Mouse (Mus musculus) urinary bladder, postnatal 14 days (tissue): ENCODE measurements around the gene Lrmda.

Experiments used
- DNase-seq: peaks from one replicate; pipeline ENCODE4 v3.0.0; 2021; ENCODE audit warnings: low spot score

The Lrmda gene

DNA sequence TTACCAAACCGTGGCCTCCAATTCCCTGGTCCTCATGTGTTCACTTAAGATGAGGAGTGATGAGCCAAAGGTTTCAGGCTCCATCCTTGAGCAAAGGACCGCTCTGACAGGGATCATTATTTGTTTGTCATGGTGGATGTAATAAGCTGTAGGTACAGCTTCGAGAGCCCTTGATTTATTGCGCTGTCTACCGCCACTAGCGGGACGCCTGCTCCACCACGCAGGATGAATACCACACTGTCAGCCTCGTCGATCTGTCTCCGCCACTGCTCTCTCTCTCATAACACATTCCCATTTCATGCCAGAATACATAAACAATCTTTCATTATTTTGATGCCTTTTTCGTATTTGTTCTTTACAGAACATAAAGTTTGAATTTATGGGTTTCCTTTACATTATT lies 235.9 kb downstream of the Lrmda start:
- DNase-seq: no peak

DNA sequence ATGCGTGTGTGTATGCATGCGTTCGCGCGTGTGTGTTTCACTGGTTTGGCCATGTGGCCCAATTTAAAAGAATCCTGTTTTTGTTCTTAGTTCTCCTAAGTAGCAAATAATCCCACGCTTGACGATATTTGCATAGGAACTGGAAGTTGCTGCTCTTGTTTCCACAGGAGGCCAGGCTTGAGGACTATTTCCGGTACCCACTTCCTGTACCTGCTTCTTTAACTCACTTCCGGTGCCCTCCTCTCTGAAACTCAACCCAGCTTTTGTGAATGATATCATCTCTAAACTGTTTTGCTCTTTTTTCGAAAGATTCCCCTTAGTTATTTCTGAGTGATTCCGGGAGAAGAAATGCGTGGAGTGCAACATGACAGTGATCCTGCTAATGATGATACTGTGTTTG lies 236.8 kb downstream of the Lrmda start:
- no peak for DNase-seq

DNA sequence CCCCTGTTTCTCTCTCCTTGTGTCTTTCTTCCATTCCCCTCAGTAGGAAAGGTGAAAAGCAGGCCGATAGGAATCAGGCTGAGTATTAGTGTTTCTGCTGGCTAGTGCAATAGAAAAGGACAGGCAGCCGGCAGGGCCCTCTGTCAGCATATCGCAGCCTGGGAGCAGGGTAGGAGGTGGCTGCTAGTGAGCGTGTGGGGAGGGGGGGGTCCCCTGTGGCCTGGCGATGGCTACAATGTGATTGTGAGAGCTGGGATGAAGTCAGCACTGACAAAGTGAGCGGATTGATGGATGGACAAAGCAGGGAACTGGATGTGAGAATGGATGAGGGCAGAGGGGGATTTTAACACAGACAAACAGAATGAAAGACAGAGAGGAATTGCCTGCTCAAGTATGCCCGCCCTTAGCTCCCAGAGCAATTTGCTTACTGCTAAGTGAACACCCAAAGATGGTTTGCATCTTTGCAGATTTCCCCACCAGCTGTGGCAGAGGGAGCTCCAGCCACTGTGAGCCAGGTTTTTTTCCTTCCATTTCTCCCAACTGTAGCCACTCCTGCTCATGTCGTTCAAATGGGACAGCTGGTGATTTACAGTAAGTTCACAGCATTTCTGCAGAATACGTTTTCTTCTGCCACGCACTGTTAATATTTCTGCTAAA lies 240.0 kb downstream of the Lrmda start:
- no peak for DNase-seq

DNA sequence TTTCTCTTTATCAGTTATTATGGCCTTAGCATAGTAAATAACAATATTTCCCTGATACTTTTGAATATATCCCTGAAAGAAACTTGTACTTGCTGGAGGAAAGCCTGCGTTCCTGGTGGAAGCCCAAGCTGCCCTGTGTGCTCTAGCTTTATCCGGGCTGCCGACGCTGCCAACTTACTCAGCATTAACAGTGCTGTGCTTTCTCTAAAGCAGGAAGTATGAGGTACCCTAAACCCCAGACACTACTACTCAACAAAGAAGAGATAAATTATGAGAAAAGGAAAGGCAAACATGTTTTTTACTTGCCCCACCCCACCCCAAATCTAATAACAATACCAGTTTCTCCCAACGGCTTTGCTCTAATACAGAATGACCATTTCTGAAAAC lies 240.5 kb downstream of the Lrmda start:
- no peak for DNase-seq

DNA sequence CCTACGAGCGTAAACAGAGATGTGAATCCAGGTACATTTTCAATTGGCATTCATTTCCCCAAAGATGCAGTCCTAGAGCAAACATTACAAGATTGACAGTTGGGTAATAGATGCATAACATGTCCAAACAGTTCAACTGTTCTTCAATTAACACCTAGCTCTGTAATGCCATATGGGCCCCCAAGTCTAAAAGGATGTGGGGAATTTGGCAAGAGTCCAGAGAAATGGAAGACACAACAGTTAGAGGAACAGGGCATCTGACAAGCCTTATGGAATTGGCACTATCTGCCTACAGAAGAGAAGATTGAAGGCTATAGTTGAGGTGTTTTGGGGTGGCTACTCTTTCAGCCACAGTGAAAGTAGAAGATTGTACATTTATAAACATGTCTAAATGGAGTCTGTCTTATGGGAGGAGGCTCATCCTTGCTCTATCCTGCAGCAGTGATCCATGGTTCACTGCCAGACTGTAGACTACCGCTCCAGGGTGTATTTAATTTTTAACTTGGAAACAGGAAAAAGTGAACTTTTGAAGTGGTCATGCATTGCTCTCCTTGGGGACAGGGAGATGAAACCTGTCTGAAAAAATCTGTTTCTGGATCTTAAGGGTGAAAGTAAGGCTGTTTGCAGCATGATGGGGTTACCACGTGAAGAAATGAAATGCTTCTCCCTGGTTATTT lies 245.9 kb downstream of the Lrmda start:
- no peak for DNase-seq

DNA sequence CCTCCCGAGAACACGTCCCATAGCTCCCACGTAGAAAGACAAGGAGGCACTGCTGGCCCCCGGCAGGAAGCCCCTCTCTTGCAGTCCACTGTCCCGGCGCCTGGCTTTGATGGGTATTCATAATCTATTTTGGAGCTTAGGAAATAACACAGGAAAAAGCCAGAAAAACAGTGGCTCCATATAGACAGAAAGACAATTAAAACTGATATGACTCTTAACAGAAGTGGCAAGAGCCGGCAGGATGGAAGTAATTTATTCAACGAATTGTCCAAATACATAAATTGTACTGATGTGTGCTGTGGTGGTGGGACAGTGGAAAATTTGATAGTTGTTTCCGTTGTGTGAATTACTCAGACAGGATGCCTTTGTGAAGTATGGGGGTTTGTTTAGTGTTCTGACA lies 250.3 kb downstream of the Lrmda start:
- DNase-seq: no peak

DNA sequence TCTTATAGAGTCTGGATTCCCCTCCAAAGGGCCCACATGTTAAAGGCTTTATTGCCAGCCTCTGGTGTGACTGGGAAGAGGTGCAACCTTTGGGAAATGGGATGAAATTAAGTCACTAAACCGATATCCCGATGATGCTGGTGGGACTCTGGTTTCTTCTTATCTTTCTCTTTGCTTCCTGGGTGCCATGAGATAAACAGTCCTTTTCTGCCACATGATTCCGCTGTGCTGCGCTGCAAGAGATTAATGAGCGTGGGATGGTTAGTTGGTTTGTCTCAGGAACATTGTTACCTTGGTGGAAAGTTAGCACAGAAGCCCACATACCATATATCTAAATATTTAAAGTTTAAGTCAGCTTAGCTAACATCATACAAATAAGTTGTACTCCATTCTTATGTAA lies 258.5 kb downstream of the Lrmda start:
- no peak for DNase-seq

DNA sequence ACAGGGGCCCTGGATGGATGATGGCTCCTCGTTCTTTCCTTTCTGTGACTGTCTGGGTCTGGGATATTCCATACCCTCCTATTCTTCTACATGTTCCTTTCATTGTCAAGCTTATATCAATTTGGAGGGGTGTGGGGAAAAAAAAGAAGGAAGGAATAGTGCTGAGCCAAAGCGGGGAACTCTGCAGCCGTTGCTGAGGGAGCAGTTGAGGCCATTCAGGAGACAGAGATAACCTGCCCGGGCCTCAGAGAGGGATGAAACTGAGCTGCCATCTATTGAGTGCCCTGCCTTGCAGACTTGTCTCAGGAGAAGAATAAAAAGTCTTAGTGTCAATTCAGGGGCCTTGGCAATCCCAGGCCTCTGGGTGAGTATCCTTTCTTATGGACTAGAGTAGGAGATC lies 260.1 kb downstream of the Lrmda start:
- no peak for DNase-seq

DNA sequence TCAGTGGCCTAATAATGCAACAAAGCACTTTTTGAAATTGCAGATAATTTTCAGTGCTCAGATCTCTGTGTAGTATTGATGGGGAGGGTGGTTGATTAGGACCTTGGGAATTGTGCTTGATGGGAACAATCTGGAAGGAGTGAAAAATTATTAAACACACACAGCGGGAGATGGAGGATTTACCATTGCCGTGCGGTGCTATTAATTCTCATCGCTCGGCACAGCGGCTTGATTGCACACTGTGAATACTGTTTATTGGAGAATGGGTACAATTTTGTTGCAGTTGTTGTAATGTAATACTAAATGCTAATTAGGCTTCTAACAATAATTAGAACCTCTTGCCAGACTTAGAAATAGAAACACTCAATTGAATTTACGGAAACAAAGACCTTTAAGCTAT lies 262.1 kb downstream of the Lrmda start:
- DNase-seq: no peak

DNA sequence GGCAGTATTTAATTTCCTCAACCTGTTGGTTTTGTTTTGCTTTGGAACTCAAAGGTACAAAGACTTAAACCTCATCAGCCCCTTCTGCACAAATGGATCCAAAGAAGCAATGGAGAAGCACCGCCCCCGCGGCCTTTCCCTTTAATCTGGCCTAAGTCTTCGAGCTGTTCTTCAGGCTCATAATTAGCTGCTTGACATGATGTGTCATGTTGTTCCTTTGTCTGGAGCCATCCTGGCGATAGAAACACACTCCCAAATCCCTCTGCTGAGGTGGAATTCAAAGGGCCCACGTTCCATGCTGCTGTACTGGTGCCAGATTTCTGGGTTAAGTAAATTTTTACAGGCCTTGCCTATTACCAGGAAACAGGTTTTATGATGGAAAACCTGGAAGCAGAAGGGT lies 263.3 kb downstream of the Lrmda start:
- DNase-seq: no peak

DNA sequence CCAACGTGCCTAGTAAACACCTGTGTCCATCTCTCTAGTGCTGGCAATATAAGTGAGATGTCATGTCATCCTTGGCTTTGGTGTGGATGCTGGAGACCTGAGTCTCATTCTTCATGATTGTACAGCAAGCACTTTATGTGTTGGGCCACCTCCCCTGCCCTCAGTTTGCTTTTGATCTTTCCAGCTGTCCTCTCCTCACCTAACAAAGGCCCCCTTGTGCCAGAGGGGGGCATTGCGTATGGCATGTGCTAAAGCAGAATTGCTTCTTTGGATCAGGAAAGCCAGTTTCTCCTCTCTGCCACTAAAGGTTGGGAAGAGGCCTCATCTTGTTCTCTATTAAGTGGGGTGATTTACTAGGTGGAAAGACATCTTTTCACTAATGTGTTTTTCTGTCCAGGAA lies 264.2 kb downstream of the Lrmda start:
- DNase-seq: no peak

DNA sequence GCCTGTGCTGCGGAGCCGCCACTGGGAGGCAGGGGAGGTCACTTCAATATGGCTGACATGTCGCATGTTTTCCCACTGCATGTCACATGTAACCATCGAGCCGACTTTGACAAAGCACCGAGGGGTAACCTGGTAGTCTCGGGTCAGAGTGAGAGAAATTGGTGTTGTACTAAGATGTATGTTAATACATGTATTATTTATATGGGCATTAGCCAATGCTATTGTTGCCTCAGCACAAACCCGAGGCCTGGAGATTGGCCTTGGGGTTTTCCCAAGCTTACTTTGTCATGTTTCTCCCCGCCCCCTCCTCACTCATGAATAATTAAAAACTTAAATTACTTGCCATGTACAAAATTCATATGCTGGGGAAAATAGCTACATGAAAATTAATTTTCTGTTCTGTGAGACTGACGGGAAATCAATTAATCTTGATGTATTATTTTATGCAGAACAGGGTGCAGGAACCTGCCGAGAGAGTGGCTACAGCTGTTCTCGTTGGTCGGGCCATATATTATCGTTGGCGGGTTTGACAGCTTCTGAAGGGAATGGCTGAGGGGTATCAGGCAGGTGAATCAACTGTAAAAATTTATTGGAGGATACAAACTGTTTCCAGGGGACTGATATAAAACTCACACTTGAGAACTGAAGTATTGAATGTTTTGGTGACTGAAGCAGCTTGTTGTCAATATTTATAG lies 265.5 kb downstream of the Lrmda start:
- DNase-seq: no peak

DNA sequence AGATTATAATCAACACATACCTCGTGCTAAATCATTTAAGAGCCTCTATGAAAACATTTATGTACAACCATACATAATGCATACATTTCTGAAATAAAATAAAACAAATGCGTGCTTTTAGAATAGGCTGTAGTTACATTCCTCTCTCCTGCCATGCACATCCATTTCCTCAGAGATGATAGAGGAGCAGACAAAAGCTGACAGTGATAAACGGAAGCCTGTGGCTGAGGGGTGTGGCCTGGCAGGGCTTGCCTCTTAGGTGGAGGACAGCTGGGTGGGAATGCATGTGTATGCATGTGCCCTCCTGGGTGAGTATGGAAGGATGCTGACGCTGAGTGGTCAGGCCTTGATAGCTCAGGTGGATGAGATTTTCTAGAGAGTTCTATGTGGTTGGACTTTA lies 266.3 kb downstream of the Lrmda start:
- no peak for DNase-seq

DNA sequence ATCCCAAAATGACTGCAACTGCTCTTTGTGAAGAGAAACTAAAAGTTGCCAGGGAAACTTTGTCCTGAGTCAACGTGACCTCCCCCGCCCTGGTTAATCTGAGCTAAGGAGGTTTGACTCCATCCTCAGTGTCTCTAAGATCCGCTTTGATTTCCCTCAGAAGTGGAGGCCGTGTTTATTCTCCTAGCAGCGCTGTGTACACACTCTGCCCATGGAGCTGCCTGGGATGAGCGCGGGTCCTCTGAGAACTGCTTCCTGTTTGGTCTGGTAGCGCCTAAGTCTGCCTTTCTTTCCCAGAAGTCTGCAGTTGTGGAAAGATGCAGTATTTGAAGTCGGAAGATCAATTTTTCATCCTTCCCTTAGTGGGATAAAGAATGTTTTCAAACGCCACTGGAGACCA lies 268.7 kb downstream of the Lrmda start:
- DNase-seq: no peak

DNA sequence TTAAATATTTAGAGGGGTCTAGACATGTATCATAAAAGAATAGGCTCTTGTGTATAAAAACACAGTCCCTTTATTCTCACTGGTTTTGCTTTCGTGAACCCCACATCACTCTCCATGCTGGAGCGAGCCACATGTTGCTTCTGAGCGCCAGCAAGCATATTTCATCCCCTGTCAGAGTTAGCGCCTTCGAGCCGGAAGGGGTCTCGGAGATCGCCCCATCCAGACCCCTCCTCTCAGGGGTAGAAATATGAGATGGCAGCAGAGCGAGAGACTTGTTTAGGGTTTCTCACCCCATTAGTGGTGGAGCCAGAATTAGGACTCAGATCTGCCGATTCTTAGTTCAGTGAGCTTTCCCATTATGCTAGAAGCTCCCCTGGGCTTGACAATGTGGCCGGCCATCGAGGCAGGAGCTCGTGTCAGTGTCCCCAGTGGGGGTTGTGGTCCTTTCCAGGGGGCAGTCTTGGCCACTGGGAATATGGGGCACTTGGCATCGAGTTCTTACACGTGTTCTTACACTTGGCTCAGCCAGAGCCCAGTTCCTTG lies 269.9 kb downstream of the Lrmda start:
- no peak for DNase-seq

DNA sequence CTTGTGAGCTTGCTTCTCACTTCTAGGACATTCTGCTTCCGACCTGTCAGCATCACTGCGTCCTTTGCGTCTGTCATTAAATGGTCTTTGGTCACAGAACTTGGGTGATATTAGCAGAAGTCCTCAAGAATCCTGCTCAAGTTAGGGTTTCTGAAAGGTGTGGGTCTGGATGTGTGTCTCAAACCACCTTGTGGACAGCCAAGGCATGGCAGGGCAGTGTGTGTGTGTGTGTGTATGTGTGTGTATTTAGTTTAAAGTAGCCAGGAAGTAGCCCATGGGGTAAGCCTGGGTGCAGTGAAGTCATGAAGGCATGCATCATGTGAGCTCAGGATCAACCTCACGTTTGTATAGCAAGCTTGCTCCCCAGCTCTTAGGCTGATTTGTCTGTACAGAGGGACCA lies 274.9 kb downstream of the Lrmda start:
- DNase-seq: no peak

DNA sequence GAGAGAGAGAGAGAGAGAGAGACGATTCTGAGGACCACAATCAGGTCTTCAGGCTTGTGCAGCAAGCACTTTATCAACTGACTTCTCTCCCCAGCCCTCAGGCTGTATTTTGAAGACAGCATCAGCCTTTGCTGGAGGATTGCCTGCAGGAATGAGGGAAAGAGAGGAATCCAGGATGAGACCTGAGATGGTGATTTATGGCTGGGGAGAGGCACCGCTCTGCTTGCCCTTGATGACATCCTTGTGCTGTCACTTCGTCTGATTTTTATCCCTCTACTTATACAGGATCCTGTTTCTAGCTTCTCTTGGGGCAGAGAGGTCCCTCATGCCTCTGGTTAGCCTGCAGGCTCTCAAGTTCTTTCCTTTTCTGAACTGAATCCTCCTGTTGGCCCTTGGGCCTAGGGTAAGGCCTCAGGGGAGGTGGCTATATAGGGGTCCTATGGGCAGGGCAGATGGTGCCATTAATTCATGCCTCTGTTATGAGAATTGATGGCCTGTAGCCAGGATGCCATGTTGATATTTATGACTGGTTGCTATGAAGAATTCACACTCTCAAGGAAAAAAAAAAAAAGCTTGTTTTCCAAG lies 277.2 kb downstream of the Lrmda start:
- no peak for DNase-seq

DNA sequence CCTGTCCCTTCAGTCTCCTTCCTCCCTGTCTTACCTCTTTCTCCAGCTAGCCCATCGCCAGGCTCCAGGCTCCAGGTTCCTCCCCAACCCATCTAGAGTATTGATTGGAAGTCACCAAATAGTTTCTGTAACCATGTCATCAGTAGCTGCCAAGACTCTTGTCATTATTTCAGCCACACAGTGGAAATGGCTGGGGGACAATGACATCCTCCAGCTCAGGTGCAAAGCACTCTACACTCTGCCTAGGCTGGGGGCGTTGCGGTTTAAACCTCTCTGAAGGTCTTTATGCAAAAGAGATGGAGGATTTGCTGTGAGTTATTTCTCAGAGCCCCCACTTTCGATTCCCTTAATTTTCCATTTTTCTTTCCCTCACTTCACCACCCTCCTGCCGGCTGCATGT lies 287.2 kb downstream of the Lrmda start:
- no peak for DNase-seq

DNA sequence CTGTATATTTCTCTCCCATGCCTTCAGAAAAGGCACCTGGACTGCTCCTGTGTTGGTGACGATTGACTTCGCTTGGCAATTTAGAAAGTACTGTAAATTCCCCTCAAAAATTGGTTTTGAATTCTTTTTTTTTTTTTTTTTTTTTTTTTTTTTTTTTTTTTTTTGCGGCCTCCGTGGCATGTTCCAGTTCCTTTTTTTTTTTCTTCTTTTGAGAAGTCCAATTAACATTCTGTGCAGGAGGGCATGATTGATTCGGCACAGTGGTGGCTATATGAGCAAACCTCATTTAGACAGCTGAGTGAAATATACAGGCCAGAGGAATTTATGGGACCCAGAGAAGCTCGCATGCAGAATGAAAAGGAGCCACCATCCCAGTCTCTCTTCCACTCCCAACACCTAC lies 288.5 kb downstream of the Lrmda start:
- DNase-seq: no peak

DNA sequence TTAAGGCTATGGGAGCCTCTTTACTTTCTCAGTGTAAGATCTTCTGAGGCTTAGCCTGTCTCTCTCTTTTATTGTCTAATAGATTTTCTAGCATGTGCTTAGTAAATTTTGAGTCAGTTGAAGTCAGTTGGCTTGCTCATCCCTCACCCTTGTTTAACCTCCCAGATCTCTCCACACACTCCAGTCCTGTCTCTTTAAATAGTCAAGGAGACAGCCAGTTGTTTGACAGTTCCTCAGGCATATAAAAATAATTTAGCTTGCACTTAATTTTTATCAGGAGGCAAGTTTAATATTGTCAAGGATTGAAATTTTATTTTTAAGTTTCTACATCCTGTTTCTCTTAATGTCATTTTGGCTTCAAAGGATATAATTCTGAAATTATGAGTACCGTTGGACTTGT lies 303.5 kb downstream of the Lrmda start:
- no peak for DNase-seq

DNA sequence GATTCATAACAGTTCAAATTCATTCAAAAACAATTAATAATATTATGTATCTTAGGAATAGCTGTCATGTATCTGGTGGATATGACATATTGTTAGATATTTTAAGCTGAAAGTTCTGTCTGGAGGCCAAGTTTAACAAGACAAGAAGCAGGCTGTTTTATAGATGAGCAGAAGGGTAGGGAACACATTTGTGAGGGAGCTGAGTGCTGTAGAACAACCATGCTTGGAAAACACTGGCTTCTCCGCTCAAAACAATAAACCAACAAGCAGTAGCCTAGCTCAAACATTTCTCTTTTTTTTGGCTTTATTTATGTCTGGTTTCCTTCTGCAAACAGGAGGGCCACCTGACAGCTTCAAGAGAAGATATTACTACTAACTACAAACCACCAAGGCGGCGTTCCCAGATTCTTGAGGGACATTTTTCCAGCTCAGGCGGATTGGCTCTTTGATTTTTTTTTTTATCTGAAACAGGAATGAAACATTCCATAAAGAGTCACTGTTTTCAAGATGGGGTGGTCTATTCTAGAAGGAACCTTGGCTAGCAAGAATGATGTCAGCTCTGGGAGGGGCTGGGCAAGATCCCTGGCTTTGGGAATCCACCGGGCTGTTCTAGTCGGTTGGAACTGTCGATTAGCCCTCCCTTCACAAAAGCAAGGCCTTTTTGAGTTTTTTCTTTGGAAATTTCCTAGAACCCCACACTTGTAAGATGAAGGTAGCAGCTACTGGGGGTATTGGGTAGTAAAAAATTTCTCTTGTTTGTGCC lies 304.2 kb downstream of the Lrmda start:
- peak; percentile 49 for DNase-seq
